17 mouse cellular contexts compared by ENCODE assay signal in genomic region chr3:126491251-126491913, GRCm38 (mm10).
A peak's percentile ranks its signal among the peaks of the same experiment; 100 is the strongest.
DNase-seq lines count a peak whose midpoint lies in the region; ATAC-seq and TF ChIP-seq lines count a peak whose summit lies in the region.
"Had no signal": no experiment of that assay in that cellular context is flagged by ENCODE, and none has a peak within 500 bp of the region (broad histone marks: within the 10 kb centered on the region; RNA-seq: fewer than 3 reads in every experiment).

No protein-coding gene starts in this region.

- 57% methylated on average over 2 of the region's 2 CpGs for WGBS in limb, embryonic 13.5 days
- 81% methylated on average over 2 of the region's 2 CpGs for WGBS in limb, embryonic 10.5 days
- WGBS in forebrain, embryonic 12.5 days, result 32% methylated on average over 2 of the region's 2 CpGs
- 26% methylated on average over 2 of the region's 2 CpGs for WGBS in midbrain, embryonic 13.5 days

- H3K9ac ChIP-seq in limb, embryonic 13.5 days, result no peak overlapping the region
- H3K9ac ChIP-seq in forebrain, embryonic 12.5 days, result no peak overlapping the region
- no peak overlapping the region for H3K9ac ChIP-seq in midbrain, embryonic 13.5 days (replicated peaks)
- H3K9ac ChIP-seq: embryonic facial prominence, embryonic 15.5 days; limb, embryonic 12.5 days; liver, embryonic 14.5 days had no signal

- H3K4me2 ChIP-seq in limb, embryonic 13.5 days (replicated peaks), result no peak overlapping the region
- H3K4me2 ChIP-seq in forebrain, embryonic 12.5 days, result no peak overlapping the region
- H3K4me2 ChIP-seq in midbrain, embryonic 13.5 days (replicated peaks), result no peak overlapping the region
- H3K4me2 ChIP-seq: embryonic facial prominence, embryonic 15.5 days; limb, embryonic 12.5 days had no signal

- H3K27ac ChIP-seq in limb, embryonic 13.5 days, result no peak overlapping the region
- no peak overlapping the region for H3K27ac ChIP-seq in limb, embryonic 10.5 days
- no peak overlapping the region for H3K27ac ChIP-seq in forebrain, embryonic 12.5 days
- no peak overlapping the region for H3K27ac ChIP-seq in midbrain, embryonic 13.5 days
- H3K27ac ChIP-seq: embryonic facial prominence, embryonic 15.5 days; limb, embryonic 12.5 days; liver, embryonic 14.5 days had no signal

- H3K36me3 ChIP-seq in limb, embryonic 13.5 days, result no peaks in the 10 kb centered on the region
- H3K36me3 ChIP-seq in limb, embryonic 10.5 days, result no peaks in the 10 kb centered on the region
- no peaks in the 10 kb centered on the region for H3K36me3 ChIP-seq in forebrain, embryonic 12.5 days (replicated peaks)
- no peaks in the 10 kb centered on the region for H3K36me3 ChIP-seq in midbrain, embryonic 13.5 days
- H3K36me3 ChIP-seq: embryonic facial prominence, embryonic 15.5 days; limb, embryonic 12.5 days had no signal

- H3K9me3 ChIP-seq in limb, embryonic 13.5 days, result no peaks in the 10 kb centered on the region
- no peaks in the 10 kb centered on the region for H3K9me3 ChIP-seq in limb, embryonic 10.5 days (replicated peaks)
- H3K9me3 ChIP-seq in forebrain, embryonic 12.5 days, result no peaks in the 10 kb centered on the region
- no peaks in the 10 kb centered on the region for H3K9me3 ChIP-seq in midbrain, embryonic 13.5 days
- H3K9me3 ChIP-seq: embryonic facial prominence, embryonic 15.5 days; limb, embryonic 12.5 days had no signal

- no peaks in the 10 kb centered on the region for H3K4me1 ChIP-seq in limb, embryonic 13.5 days
- H3K4me1 ChIP-seq in limb, embryonic 10.5 days, result no peaks in the 10 kb centered on the region
- H3K4me1 ChIP-seq in forebrain, embryonic 12.5 days, result peaks cover 7% of the 10 kb centered on the region
- H3K4me1 ChIP-seq in midbrain, embryonic 13.5 days (replicated peaks), result no peaks in the 10 kb centered on the region
- H3K4me1 ChIP-seq: embryonic facial prominence, embryonic 15.5 days; limb, embryonic 12.5 days had no signal

- DNase-seq in limb, embryonic 10.5 days (ENCODE audit: low spot score), result no peak
- peak; percentile 49 for DNase-seq in brain, embryonic 14.5 days (ENCODE audit: low read depth)
- DNase-seq in adrenal gland, postnatal 14 days, result no peak
- DNase-seq in thymus, postnatal 36 days, result no peak
- DNase-seq in kidney, postnatal 14 days, result no peak
- DNase-seq: adrenal gland, postnatal 25 days; cerebellum, adult 8-10 months; gastrocnemius, postnatal 14 days; spleen, adult 18-20 months had no signal

- no peak for TF ChIP-seq CTCF in brain, embryonic 14.5 days (IDR thresholded peaks at IDR 0.05; ENCODE audit: borderline replicate concordance, extremely low read depth, insufficient read depth, insufficient read length)

- no peaks in the 10 kb centered on the region for H3K27me3 ChIP-seq in limb, embryonic 13.5 days
- no peaks in the 10 kb centered on the region for H3K27me3 ChIP-seq in limb, embryonic 10.5 days (ENCODE audit: low read depth, poor library complexity, severe bottlenecking)
- no peaks in the 10 kb centered on the region for H3K27me3 ChIP-seq in forebrain, embryonic 12.5 days
- H3K27me3 ChIP-seq in midbrain, embryonic 13.5 days, result no peaks in the 10 kb centered on the region
- H3K27me3 ChIP-seq: embryonic facial prominence, embryonic 15.5 days; limb, embryonic 12.5 days had no signal

- no peak overlapping the region for H3K4me3 ChIP-seq in limb, embryonic 13.5 days
- H3K4me3 ChIP-seq in limb, embryonic 10.5 days, result no peak overlapping the region
- H3K4me3 ChIP-seq in forebrain, embryonic 12.5 days (replicated peaks), result no peak overlapping the region
- no peak overlapping the region for H3K4me3 ChIP-seq in midbrain, embryonic 13.5 days (replicated peaks)
- H3K4me3 ChIP-seq: embryonic facial prominence, embryonic 15.5 days; limb, embryonic 12.5 days had no signal

- no peak for TF ChIP-seq POLR2A in brain, embryonic 14.5 days (IDR thresholded peaks at IDR 0.05; ENCODE audit: borderline replicate concordance, extremely low read depth, insufficient read depth, insufficient read length, poor library complexity, severe bottlenecking)

- ATAC-seq in limb, embryonic 13.5 days (ENCODE audit: low FRiP score, low read depth), result peak; percentile 32; the same call in 1 of the 2 replicates
- 0 out of 2 replicates have a peak, but pooled peaks have one; percentile 39 for ATAC-seq in forebrain, embryonic 12.5 days (ENCODE audit: low FRiP score)
- peak; percentile 62; the same call in 1 of the 2 replicates for ATAC-seq in midbrain, embryonic 13.5 days
- ATAC-seq: activated CD4-positive, CD25-positive, alpha-beta regulatory T cell, adult 4 months; inflammation-experienced regulatory T-cells, adult 6 months had no signal
